Mouse (Mus musculus): ENCODE results near the gene Dmap1.

The Dmap1 gene

DNA sequence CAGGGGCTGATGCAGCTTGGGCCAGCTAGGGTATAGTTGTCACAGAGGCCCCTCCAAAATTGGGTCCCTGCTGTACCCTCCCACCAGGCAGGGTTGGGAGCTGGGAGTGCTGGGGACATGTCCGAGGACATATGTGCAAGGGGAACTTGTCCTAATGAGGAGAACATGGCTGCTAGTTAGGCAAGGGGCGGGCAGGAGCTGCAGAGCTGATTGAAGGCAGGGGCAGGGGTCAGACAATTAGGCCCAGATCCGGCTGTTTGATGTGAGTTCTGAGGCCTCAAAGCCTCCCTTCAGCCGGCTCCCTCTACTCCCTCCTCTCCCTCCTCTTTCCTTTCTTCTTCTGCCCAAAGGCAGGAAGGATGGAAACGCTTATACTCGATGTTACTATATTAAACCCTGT, 25.1 kb downstream of the Dmap1 start:
- no peak for DNase-seq (ENCODE audit: low read depth, low spot score)

DNA sequence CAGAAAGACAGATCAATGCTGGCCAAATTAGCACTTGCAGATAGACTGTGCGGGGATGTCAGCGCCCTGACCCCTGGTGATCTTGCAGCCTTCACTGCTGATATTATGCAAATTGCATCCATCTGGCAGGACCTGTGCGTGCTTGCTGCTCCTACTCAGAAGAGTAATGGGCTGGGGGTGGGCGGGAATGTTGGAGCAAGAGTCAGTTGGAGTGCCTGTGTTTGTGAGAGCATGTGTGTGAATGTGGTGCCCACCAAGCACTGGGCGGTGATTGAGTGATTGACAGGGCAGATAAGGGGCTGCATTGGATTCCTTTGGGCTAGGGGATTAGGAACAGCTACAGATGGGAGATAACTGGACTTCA, 26.6 kb downstream of the Dmap1 start:
- DNase-seq (ENCODE audit: low read depth, low spot score): no peak

DNA sequence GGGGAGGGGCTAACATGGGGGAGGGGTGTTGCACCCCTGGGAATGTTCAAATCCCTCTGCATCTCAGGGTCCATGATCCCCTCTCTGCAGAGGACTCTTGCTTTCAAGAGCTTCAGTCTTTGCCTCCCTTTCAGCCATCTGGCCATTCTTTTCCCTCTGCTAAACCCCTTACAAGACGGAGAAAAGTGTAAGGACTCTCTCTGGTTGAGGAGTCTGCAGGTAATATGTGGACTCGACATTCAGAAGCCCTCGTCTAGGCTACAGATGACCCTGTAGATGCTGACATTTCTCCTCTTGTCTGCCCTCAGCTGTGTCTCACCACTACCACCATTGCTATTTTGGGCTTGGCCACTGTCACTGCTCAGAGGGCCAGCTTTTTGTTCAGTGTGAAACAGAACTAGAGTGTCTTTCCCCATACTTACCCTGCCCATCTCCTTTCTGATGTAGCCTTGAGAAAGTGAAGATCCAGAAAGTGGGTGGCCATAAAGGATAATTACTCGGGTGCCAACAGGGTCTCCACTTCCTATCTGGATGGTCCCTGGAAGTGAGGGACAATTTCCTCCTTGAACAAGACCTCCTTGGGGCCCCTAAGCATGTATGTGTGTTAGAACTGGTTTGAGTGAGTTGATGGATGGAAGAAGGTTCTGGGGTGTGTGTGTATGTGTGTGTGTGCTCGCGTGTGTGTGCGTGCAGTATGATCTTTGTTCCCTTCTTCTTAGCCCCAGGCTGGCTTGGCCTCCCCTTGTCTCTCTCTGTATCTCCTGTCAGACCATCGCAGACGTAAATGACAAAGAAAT, 27.2 kb downstream of the Dmap1 start:
- DNase-seq (ENCODE audit: low read depth, low spot score): no peak

DNA sequence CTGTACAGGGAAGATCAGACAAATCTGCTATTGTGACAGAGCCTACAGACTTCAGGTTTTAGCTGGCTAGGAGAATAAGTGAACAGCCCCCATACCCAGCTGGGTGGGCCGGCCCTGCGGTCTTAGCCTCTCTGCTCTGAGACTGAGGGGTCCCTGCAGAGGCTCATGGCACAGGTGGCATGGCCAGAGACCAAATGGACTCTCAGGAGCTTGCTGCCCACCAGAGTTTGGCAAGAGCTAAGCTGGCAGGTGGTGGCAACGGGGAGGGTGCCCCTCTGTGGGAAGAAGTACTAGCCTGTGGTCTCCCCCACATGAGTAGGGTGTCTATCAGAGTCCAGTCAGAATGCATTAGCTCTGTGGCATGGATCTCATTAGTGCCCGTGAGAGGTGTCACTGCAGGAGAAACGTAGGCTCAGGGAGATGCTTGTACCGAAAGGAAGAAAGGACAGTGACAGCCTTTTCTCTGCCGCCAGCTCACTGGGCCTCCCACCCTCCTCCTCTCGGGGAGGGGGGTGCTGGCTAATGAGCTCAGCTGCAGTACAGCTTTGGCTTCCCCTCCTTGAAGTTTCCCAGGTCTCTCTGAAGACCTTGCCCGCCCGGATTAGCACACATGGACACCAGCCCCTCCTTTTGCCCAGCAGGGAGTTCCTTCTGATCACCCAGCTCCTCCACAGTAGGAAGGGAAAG, 27.9 kb downstream of the Dmap1 start:
- no peak for DNase-seq (ENCODE audit: low read depth, low spot score)

DNA sequence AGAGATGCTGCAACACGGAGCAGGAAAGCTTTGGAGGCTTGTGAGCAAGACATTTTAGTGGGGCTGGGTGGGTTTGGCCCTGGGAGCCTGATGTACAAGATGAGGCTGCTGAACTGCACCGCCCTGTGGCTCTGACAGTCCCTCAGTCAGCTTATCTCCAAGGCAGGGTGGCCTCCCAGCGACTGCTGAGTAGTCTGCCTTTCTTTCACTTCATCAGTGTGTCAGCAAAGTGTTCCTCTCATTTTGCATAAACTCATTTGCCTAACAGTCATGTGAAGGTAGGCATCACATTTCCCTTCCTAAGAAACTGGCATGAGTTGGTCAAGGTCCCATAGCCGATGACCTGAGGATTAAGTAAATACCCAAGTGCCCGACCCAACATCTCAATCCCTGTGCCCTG, 29.3 kb downstream of the Dmap1 start:
- no peak for DNase-seq (ENCODE audit: low read depth, low spot score)

DNA sequence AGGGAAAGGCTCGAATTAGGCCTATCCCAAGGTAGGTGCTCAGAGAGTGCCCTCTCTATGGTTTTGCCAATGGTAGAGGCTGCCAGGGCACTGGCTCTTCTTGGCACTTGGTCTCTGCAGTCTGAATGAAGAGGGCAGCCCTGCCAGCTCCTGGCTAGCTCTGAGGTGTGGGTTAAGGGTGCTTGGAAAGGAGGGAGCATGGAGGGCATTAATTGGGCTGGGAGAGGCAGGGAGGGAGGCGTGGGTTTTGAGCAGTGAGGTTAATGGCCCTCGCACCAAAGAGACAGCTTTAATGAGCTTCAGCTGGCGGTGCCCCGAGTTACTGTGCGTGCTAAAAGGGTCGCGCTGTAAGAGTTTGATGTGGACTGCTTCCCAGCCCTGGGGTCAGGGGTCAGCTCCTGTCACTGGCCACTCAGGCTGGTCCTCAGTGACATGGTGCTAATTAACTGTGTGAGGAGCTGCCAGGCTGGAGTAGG, 30.4 kb downstream of the Dmap1 start:
- DNase-seq (ENCODE audit: low read depth, low spot score): no peak

DNA sequence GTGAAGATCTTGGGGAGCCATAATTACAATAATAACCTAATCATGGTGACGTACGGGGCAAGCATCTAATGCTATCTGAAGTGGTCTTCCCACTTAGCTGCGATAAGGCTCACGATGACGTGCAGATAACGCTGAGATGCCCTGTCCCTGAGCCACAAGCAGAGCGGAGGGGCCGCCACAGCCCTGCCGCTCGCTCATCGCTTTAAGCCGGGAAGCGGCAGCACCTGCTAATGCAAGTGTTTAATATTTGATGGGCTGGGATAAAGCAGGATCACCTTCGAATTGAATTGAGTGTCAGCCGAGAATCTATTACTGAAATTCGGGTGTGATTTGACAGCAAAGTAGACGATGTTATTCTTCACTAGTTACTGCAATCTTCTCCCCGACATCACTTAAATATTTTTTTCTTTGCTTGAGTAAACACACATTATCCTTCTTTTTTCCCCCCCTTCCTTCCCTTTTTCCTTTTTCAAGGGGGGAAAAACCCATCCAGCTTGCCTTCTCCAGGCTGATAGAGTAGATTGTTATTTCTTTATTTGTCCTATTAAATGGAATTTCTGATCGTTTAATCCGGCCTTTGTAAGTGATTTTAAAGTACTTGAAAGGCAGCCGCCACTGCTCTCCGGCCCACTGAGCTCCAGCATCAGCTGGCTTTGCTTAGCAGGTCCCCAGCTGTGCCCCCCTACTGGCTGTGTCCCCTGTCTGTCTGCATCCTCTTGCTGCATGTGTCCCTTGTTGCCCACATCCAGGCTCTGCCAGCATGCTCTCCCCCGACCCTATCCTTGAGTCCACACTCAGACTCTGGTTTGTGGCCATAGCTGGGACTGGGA, 34.9 kb downstream of the Dmap1 start:
- no peak for DNase-seq (ENCODE audit: low read depth, low spot score)

DNA sequence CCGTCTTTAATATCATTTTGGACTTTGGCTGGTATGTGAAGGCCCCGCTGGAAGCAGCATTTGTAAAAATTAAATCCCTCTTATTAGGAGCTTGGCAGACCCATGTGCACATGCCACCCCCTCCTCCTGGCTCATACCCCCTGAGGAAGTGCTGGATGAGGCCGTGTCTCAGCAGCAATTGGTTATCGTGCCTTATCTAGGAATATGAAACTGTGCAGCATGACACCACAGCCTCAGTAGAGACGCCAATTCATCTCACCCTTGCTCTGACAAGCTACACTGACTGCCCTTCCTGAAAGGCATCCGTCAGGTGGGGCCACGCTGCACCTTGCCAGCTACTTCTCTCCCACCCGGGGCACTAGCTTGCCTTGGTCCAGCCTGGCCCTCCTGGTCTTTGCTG, 35.6 kb downstream of the Dmap1 start:
- no peak for DNase-seq (ENCODE audit: low read depth, low spot score)

DNA sequence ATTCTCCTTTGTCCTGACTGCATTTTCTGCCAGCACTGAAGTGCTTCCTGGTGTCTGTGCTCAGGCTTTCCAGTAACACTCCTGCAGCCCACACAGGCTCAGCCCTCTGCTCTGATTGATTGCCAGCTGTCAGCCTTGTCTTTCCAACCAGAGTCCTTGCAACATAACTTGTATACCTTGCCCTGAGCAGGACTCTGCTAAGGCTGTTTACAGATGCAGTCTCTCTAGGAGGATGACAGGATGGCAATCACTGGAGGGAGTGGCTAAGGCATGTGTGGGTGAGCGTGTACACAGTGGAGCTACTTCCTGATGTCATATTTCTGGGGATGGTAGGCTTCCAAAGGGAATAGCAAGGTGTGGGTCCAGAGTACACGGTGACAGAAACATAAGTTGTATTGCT, 36.2 kb downstream of the Dmap1 start:
- no peak for DNase-seq (ENCODE audit: low read depth, low spot score)

DNA sequence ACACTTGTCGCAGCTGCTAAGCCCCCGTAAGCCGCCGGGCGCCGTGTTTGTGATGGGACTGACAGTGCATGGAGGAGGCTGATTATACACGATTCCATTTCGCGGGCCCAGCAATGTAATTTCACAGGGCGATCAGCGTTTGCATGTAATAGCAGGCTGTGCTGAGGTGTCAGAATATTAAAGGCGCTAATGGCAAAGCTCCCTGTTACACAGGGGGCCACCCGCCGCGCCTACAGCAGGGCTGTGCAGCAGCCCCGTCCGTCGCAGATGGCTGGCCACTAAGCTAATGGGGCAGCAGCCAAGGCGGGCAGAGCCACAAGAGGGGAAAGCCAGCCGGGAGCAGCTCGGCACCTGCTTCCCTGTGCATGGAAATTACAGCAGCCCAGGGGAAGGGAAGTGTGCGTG, 37.0 kb downstream of the Dmap1 start:
- DNase-seq (ENCODE audit: low read depth, low spot score): no peak

DNA sequence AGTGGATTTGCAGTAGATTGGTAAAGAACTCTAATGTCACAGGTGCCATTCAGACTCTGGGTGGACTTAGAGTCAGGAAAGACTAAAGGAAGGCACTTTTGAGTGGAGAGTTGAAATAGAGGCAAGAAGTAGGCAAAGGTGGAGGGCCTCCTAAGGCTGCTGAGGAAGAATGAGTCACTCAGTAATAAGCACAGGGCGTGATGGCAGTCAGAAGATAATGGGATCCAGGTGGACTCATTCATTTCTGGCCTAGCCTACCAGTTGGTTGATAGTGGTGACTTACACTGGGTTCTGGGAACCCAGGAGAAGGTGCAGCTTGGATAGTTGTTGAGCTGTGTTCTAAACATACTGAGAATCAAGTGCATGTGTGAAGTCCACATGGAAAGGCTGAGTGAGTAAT, 40.3 kb downstream of the Dmap1 start:
- no peak for DNase-seq (ENCODE audit: low read depth, low spot score)

DNA sequence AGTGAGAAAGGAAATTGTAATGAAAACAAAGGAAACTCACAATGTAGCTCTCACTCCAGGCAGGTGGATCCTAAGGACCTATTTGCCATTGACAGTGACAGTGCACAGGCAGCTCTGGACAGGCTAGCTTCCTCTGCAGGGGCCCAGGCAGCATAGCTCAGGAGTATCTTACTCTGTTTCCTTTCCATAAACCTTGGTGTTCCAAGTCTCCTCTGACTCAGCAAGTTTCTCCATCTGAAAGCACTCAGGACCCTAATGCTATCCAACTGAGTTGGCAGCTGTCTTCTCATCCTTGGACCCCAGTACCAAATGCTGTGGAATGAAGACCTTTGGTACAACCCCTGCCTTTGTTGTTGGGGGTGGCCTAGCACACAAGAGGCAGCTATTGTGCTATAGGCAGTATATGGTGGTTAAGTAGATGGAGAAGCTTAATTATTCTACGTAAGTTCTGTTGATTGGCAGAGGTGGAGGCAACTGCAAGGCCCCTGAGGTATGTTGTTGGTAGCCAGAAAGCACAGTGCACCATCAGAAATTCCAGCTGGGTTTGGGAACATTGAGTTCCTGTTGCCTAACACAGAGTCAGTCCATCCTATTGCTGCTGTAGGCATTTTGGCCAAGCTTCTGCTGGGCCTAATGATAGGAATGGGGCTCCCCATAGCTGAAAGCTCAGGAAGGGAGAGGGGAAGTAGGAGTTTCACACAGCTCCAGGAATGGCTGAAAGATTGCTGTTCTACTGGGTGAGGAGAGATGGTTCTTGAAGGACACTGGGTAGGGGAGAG, 41.0 kb downstream of the Dmap1 start:
- no peak for DNase-seq (ENCODE audit: low read depth, low spot score)

DNA sequence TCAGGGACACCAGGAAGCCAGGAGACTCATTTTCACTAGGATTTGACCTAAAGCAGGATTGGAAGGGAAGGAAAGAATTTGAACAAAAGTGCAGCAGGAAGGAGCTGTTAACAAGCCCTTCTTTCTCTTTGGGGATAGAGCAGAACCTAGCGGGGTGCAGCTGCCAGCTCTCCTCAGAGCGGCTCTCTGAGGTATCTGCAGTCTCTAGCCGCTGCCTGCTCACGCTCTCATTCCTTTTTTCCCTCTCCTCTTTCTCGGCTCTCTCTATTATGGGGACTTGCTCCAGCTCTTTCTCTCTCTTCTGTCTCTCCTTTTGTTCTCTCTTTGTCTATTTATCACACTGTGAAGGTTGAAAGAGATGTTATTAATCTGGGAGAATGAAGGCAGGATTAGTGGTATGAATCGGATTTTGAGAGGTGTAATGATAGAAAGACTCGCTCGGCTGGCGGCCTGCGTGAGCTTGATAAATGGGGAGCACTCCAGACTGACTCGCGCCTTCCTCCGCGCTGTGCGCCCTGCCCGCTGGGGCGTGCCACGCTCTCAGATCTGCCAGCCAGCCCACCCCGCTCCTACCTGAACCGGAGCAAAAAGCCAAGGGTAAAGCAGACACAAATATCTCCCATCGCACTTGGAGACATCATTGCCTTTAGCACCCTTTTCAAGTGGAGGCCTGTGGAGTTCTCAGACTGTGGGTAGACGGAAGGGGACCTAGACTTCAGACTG, 45.0 kb downstream of the Dmap1 start:
- no peak for DNase-seq (ENCODE audit: low read depth, low spot score)

DNA sequence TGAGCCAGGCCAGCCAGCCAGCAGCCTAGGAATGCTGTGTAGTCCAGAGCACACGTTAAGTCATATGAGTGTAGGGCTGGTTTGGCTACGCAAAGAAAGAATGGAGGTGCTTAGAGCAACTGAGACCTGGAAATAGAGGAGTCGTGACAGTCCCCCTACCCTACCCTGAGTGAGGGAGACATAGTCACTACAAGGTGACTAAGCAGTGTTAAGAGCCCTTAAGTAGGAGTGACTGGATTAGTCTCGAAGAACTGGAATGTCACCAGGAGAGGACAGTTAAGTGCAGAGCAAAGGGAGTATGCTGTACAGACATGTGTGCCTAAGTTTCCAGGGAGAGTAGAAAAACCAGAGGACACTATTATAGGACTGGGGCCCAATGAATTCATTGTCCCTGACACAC, 45.9 kb downstream of the Dmap1 start:
- DNase-seq (ENCODE audit: low read depth, low spot score): no peak

DNA sequence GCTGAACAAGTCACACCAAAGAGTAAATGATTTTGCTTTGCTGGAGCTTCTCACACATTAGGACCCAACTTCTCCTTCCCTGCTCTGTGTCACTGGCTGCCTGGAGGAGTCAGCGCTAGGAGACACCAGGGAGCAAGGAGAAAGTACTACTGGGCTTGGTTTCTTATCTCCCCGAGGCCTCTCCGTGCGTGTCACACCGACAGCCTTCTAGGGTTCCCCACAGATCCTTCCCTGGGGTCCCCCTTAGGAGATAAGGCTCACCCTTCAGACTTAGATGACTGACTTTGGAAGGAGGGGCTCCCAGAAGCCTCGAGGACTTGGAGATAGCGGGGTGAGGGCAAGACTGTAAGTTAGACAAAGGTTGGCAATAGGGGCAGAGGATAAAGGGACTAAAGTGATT, 47.4 kb downstream of the Dmap1 start:
- no peak for DNase-seq (ENCODE audit: low read depth, low spot score)

DNA sequence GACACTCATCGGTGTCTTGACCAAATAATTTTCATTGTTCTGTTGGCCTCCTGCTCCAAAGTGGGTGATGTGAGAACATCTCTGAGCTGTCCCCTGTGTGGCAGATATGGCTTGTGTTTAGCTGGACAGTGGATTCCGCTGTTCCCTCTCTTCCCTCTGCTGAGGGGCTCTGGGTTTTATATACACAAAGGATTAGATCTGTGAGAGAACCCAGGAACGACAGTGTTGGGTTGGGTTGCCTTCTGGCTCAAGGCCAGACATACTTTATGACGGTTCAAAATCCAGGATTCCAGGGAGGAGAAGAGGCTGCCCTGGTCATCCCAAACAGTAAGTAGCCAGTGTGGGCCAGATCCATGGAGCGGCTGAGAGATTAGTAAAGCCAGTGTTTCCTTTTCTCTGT, 48.5 kb downstream of the Dmap1 start:
- DNase-seq (ENCODE audit: low read depth, low spot score): no peak

DNA sequence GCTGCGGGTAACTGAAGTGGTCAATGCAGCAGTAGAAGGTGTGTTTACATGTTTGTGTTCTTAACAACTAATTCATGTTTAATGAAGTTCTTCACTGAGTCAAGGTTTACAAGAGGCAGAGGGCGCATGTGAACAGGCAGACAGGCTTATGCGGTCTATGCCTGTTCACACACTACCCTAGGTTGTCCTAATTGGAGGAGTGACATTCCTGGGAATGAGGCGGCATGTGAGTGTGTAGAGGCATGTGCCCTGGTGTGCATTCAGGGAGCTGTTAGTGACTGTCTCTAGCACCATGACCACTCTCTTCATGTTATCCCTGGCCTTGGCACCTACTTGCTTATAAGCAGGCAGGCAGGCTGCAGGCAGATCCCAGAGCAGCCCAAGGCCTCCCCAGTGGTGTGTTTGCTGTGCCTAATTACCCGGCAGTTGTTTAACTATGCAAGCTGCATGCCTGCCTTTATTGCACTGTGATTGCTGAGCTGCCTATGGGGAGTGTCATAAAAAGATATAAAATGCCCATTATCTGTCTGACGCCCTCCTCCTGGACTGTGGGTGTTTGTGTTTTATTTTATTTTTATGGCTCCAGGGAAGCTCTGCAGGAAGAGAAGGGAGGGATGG, 51.9 kb downstream of the Dmap1 start:
- DNase-seq (ENCODE audit: low read depth, low spot score): no peak

DNA sequence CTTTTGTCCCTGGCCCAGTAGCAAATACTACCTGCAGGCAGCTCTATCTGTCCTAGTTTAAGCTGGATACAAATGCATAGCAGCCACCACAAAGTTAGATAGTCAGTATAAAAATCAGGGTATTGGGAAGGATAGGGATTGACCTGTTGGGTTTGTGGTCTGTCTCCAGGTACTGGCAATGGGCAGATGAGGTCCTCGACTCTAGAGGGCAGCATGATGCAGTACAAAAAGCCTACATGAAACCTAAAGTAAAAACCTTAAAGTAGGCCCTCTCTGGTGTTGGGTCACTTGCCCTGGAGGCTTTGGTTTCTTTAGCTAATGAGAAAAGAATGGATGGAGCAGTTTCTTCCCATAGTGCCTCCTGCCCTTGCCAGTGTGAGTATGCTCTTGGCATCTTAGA, 53.6 kb downstream of the Dmap1 start:
- no peak for DNase-seq (ENCODE audit: low read depth, low spot score)

Measured in WW6 (cell line).